Mouse (Mus musculus) heart, adult 2 months (tissue): ENCODE measurements around the gene Tmem14a.
"Not testable (repeated sequence)": the region's sequence is repeated elsewhere in the genome, so short reads cannot be mapped to it uniquely, and the experiment has no call there.

Experiments
- CTCF ChIP-seq: fragments of 200-600 bp; IDR thresholded peaks from 2 replicates; pipeline ENCODE4 v1.8.1; 2022; ENCODE audit warnings: antibody characterized with exemption, mild to moderate bottlenecking, moderate library complexity
- POLR2A ChIP-seq: fragments of 200-500 bp; IDR thresholded peaks from 2 replicates; pipeline ENCODE4 v1.6.1; 2011; ENCODE audit warnings: mild to moderate bottlenecking, low read depth, low read length, control low read depth; ENCODE audit not compliant: insufficient read depth

DNA sequence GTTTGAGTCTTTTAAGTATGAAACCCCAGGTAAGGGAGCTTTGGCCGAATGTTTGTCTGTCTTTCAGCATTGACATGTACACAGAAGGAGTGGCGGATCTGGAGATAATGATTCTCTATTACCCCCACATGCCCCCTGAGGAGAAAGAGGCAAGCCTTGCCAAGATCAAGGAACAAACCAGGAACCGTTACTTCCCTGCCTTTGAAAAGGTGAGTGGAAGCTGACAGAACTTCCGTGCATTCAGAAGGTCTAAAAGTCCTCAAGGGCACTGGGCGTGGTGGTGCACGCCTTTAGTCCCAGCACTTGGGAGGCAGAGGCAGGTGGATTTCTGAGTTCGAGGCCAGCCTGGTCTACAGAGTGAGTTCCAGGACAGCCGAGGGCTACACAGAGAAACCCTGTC is 41.6 kb downstream of the Tmem14a start:
- TF ChIP-seq POLR2A, CTCF: not testable (repeated sequence)
